Mouse (Mus musculus): Measurements from ENCODE around the gene Tmbim7.

DNA sequence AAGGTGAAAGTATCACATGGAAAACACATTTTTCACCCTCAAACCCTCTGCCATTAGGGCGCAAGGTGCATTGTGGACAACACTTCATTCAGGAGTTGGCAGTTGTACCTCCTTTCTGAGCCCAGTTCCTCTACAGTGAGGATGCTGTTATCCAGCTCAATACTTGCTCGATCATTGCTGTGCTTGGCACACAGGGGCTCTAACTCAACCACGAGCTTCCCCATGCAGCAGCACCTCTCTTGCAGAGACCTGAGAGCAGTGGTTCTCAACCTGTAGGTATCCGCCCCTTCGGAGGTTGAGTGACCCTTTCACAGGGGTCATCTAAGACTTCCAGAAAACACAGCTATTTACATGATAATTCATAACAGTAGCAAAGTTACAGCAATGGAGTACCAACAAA is 640 bp downstream of the Tmbim7 start:
- TF ChIP-seq CTCF (IDR thresholded peaks at IDR 0.05; ENCODE audit: borderline replicate concordance, insufficient read depth, low read depth, low read length) (no peak), POLR2A (IDR thresholded peaks at IDR 0.05; ENCODE audit: borderline replicate concordance, insufficient read depth, low read length) (no peak)

Measured in cerebellum, adult 2 months (tissue).